Mouse (Mus musculus) liver, adult (tissue): ENCODE data around the gene Slc35g3.

Source experiments
- GATA4 ChIP-seq: IDR thresholded peaks from 2 replicates; pipeline ENCODE4 v1.6.1; 2014; ENCODE audit warnings: mild to moderate bottlenecking, low read length; ENCODE audit not compliant: insufficient replicate concordance

Gene Slc35g3

GRCm38 (mm10) chr11:69723074-69723473 is 38.7 kb downstream of the Slc35g3 start:
- TF ChIP-seq GATA4 = no peak

- no peak for TF ChIP-seq GATA4
These were observed 40.9 kb downstream of the Slc35g3 start for GRCm38 (mm10) chr11:69720852-69721251.

- TF ChIP-seq GATA4 = no peak
These were observed 42.3 kb downstream of the Slc35g3 start for GRCm38 (mm10) chr11:69719423-69719822.

- TF ChIP-seq GATA4 = no peak
These were observed 43.1 kb downstream of the Slc35g3 start for GRCm38 (mm10) chr11:69718661-69719060.

- TF ChIP-seq GATA4 = no peak
These were observed 44.8 kb downstream of the Slc35g3 start for GRCm38 (mm10) chr11:69716953-69717352.

GRCm38 (mm10) chr11:69715929-69716328 is 45.8 kb downstream of the Slc35g3 start:
- TF ChIP-seq GATA4 = peak; percentile 99

- TF ChIP-seq GATA4 = no peak
These were observed 46.3 kb downstream of the Slc35g3 start for GRCm38 (mm10) chr11:69715482-69715881.

- TF ChIP-seq GATA4 = no peak
These were observed 47.0 kb downstream of the Slc35g3 start for GRCm38 (mm10) chr11:69714636-69715329.

- no peak for TF ChIP-seq GATA4
These were observed 48.7 kb downstream of the Slc35g3 start for GRCm38 (mm10) chr11:69712954-69713672.

GRCm38 (mm10) chr11:69711082-69711481 is 50.7 kb downstream of the Slc35g3 start:
- no peak for TF ChIP-seq GATA4

- no peak for TF ChIP-seq GATA4
These were observed 51.3 kb downstream of the Slc35g3 start for GRCm38 (mm10) chr11:69710470-69710869.
